Mouse (Mus musculus): ENCODE data around the gene Gm20604. TPM values are rescaled to one million over a fixed set of nuclear protein-coding genes. Genes with fewer than 3 reads are reported as not detected.

The Gm20604 gene
- total and polyA plus RNA-seq, 3 experiments: 2.9 to 4.2 (median 3.8) TPM

- Histone ChIP-seq H3K79me2 (replicated peaks; ENCODE audit: control insufficient read depth, insufficient read depth, low read length) (no peaks in the 10 kb centered on the region), H3K9ac (ENCODE audit: low read depth, low read length) (no peak overlapping the region), H3K4me3 (no peak overlapping the region), H3K27ac (no peak overlapping the region), H3K4me1 (ENCODE audit: control insufficient read depth, insufficient read depth, low read length) (peaks cover 1% of the 10 kb centered on the region; the same call in 1 of the 2 replicates), H3K27me3 (ENCODE audit: control insufficient read depth, insufficient read depth, low read length) (no peaks in the 10 kb centered on the region), H3K36me3 (ENCODE audit: control insufficient read depth, insufficient read depth, low read length) (no peaks in the 10 kb centered on the region)
- 91% methylated on average over 5 of the region's 5 CpGs for WGBS
- DNase-seq: no peak
- intact Hi-C loops (cut with DNase I): loop anchor here (5.0 to 10.0 kb wide), 3 partner anchors 32 to 355 kb away; partner anchors contain the start of genes Moap1 and Tmem251
- TF ChIP-seq EP300 (IDR thresholded peaks at IDR 0.05; ENCODE audit: insufficient read depth, low read depth, low read length) (no peak), POLR2A (IDR thresholded peaks at IDR 0.05; ENCODE audit: insufficient read depth, low read depth, low read length) (no peak), CTCF (IDR thresholded peaks at IDR 0.05) (no peak)
Observed at GRCm38 (mm10) chr12:102709896-102710295, 48.6 kb downstream of the Gm20604 start.

- Histone ChIP-seq H3K27me3 (ENCODE audit: control insufficient read depth, insufficient read depth, low read length) (no peaks in the 10 kb centered on the region), H3K4me3 (no peak overlapping the region), H3K27ac (no peak overlapping the region), H3K79me2 (replicated peaks; ENCODE audit: control insufficient read depth, insufficient read depth, low read length) (no peaks in the 10 kb centered on the region), H3K4me1 (ENCODE audit: control insufficient read depth, insufficient read depth, low read length) (peaks cover 5% of the 10 kb centered on the region; the same call in 1 of the 2 replicates), H3K9ac (ENCODE audit: low read depth, low read length) (no peak overlapping the region), H3K36me3 (ENCODE audit: control insufficient read depth, insufficient read depth, low read length) (no peaks in the 10 kb centered on the region)
- intact Hi-C loops (cut with DNase I): loop anchor here (1.0 to 10.0 kb wide), 3 partner anchors 34 to 357 kb away; partner anchors contain the start of genes Moap1 and Tmem251
- 36% methylated on average over 11 of the region's 11 CpGs for WGBS
- TF ChIP-seq POLR2A (IDR thresholded peaks at IDR 0.05; ENCODE audit: insufficient read depth, low read depth, low read length) (no peak), CTCF (IDR thresholded peaks at IDR 0.05) (peak; percentile 72), EP300 (IDR thresholded peaks at IDR 0.05; ENCODE audit: insufficient read depth, low read depth, low read length) (no peak)
- DNase-seq: peak; percentile 36 to 51
Observed at GRCm38 (mm10) chr12:102708220-102708619, 50.3 kb downstream of the Gm20604 start.

GRCm38 (mm10) chr12:102706833-102707463, 51.5 kb downstream of the Gm20604 start:
- 85% methylated on average over 10 of the region's 10 CpGs for WGBS
- intact Hi-C loops (cut with DNase I): loop anchor here (5.0 to 10.0 kb wide), 2 partner anchors 35 to 358 kb away; partner anchors contain the start of genes Moap1 and Tmem251
- no peaks in the 10 kb centered on the region for H3K27me3 ChIP-seq (ENCODE audit: control insufficient read depth, insufficient read depth, low read length)
- no peaks in the 10 kb centered on the region for H3K79me2 ChIP-seq (replicated peaks; ENCODE audit: control insufficient read depth, insufficient read depth, low read length)
- H3K36me3 ChIP-seq (ENCODE audit: control insufficient read depth, insufficient read depth, low read length): no peaks in the 10 kb centered on the region
- no peak overlapping the region for H3K4me3 ChIP-seq
- DNase-seq: no peak
- no peak overlapping the region for H3K27ac ChIP-seq
- peaks cover 6% of the 10 kb centered on the region; the same call in 1 of the 2 replicates for H3K4me1 ChIP-seq (ENCODE audit: control insufficient read depth, insufficient read depth, low read length)
- H3K9ac ChIP-seq (ENCODE audit: low read depth, low read length): no peak overlapping the region
- TF ChIP-seq CTCF (IDR thresholded peaks at IDR 0.05) (no peak), POLR2A (IDR thresholded peaks at IDR 0.05; ENCODE audit: insufficient read depth, low read depth, low read length) (no peak), EP300 (IDR thresholded peaks at IDR 0.05; ENCODE audit: insufficient read depth, low read depth, low read length) (no peak)

- 75% methylated on average over 6 of the region's 6 CpGs for WGBS
- intact Hi-C loops (cut with DNase I): loop anchor here (2.0 to 10.0 kb wide), 3 partner anchors 33 to 359 kb away; partner anchors contain the start of genes Moap1 and Tmem251
- no peak for DNase-seq
- no peak overlapping the region; the same call in 1 of the 2 replicates for H3K27ac ChIP-seq
- peaks cover 6% of the 10 kb centered on the region; the same call in 1 of the 2 replicates for H3K4me1 ChIP-seq (ENCODE audit: control insufficient read depth, insufficient read depth, low read length)
- no peak overlapping the region for H3K4me3 ChIP-seq
- no peaks in the 10 kb centered on the region for H3K79me2 ChIP-seq (replicated peaks; ENCODE audit: control insufficient read depth, insufficient read depth, low read length)
- no peak for TF ChIP-seq EP300 (IDR thresholded peaks at IDR 0.05; ENCODE audit: insufficient read depth, low read depth, low read length)
- TF ChIP-seq CTCF (IDR thresholded peaks at IDR 0.05): no peak
- H3K27me3 ChIP-seq (ENCODE audit: control insufficient read depth, insufficient read depth, low read length): no peaks in the 10 kb centered on the region
- H3K36me3 ChIP-seq (ENCODE audit: control insufficient read depth, insufficient read depth, low read length): no peaks in the 10 kb centered on the region
- H3K9ac ChIP-seq (ENCODE audit: low read depth, low read length): no peak overlapping the region
Observed at GRCm38 (mm10) chr12:102705906-102706640, 52.4 kb downstream of the Gm20604 start.

- intact Hi-C loops (cut with DNase I): loop anchor here (2.0 to 10.0 kb wide), 3 partner anchors 33 to 359 kb away; partner anchors contain the start of genes Moap1 and Tmem251
- DNase-seq: peak; percentile 89 to 90
- Histone ChIP-seq H3K4me1 (ENCODE audit: control insufficient read depth, insufficient read depth, low read length) (peaks cover 6% of the 10 kb centered on the region; the same call in 1 of the 2 replicates), H3K79me2 (replicated peaks; ENCODE audit: control insufficient read depth, insufficient read depth, low read length) (no peaks in the 10 kb centered on the region), H3K27me3 (ENCODE audit: control insufficient read depth, insufficient read depth, low read length) (no peaks in the 10 kb centered on the region), H3K9ac (ENCODE audit: low read depth, low read length) (peak overlapping the region; percentile 81), H3K27ac (peak overlapping the region; percentile 89), H3K36me3 (ENCODE audit: control insufficient read depth, insufficient read depth, low read length) (no peaks in the 10 kb centered on the region), H3K4me3 (peak overlapping the region; percentile 70)
- TF ChIP-seq EP300 (IDR thresholded peaks at IDR 0.05; ENCODE audit: insufficient read depth, low read depth, low read length) (no peak), POLR2A (IDR thresholded peaks at IDR 0.05; ENCODE audit: insufficient read depth, low read depth, low read length) (no peak), CTCF (IDR thresholded peaks at IDR 0.05) (0 out of 2 replicates have a peak, but pooled peaks have one; percentile 99)
- 3% methylated on average over 45 of the region's 45 CpGs for WGBS
Observed at GRCm38 (mm10) chr12:102705216-102705871, 53.1 kb downstream of the Gm20604 start.
